Mouse (Mus musculus): ENCODE results near the gene Hivep3. TPM values are rescaled to one million over a fixed set of nuclear protein-coding genes. Genes with fewer than 3 reads are reported as not detected.

Hivep3 gene
- polyA plus RNA-seq, 2 experiments = 3.8 to 5.1 TPM

DNA sequence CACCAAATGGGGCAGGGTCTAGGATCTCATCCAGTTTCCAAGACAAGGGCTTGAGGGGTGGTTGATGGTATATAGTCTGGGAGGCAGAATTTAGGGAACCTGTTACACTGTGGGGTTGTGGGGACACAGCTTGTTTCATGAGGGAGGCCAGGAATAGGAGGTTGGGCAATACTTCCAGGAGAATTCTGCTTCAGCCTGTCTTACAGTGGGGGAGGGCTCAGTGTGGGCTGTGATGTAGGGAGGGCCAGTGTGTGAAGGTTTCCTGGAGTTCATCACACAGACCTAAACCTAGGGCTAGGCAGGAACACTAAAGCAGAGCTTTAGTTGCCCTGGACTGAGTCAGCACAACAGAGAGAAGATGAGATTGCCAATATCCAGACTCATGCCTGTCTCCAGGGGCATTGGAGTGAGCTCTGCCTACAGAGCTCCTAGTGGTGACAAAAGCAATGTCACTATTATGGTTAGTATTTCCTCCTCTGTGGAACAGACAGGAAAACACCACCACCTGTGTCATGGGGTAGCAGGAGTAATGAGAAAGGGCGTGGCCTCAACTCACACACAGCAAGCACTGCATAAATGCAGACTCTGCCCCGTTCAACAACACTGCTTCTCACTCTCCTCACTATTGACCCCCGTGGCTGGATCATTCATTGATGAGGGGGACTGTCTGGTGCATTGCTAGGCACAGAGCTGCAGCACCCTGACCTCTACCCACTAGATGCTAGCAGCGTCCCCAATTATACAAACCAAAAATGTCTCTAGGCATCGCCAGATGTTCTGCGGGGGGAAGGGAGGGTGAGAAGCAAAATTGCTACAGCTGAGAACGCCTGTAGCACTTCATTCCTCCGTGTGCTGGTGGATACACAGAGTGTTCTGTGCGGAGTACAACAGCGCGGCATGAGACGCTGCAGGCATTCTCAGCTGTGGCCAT lies 213.9 kb downstream of the Hivep3 start:
- H3K27ac ChIP-seq (replicated peaks; ENCODE audit: low read depth, low read length) = no peak overlapping the region
- no peaks in the 10 kb centered on the region for H3K9me3 ChIP-seq (ENCODE audit: control insufficient read depth, low read length)
- H3K4me1 ChIP-seq (ENCODE audit: control insufficient read depth, insufficient read depth, low read length) = no peaks in the 10 kb centered on the region
- TF ChIP-seq POLR2A (IDR thresholded peaks at IDR 0.05; ENCODE audit: borderline replicate concordance, extremely low read depth, insufficient read depth, insufficient read length) = no peak
- H3K4me3 ChIP-seq (replicated peaks; ENCODE audit: low read length) = no peak overlapping the region
- no peak overlapping the region for H3K9ac ChIP-seq (ENCODE audit: low read depth, low read length, severe bottlenecking)
- no peak for DNase-seq (ENCODE audit: low spot score)
- ATAC-seq (ENCODE audit: low FRiP score, low read depth) = no peak
- no peak overlapping the region for H3K4me2 ChIP-seq (replicated peaks; ENCODE audit: low read depth, low read length, severe bottlenecking)
- 50% methylated on average over 12 of the region's 12 CpGs for WGBS
- H3K27me3 ChIP-seq (ENCODE audit: control insufficient read depth, insufficient read depth, low read length) = no peaks in the 10 kb centered on the region
- H3K36me3 ChIP-seq (ENCODE audit: control insufficient read depth, insufficient read depth, low read length) = no peaks in the 10 kb centered on the region

DNA sequence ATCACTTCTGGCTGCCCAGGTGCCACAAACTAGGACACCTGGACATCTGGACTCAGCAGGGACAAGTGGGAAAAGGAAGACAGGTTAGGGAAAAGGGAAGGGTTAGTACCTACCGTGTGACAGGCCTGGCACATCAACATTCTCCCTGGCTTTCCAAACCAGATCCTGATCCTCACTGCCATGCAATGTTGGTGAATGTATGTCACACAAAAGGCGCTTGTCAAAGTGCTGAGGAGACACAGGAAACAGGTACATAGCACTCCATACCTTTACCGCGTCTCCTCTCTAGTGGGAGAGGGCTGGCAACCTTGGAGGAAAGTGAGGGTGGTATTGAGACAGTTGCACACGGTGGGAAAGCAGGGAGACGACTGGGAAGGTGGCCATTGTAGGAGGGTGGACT lies 214.8 kb downstream of the Hivep3 start:
- Histone ChIP-seq H3K27me3 (ENCODE audit: control insufficient read depth, insufficient read depth, low read length) (no peaks in the 10 kb centered on the region), H3K4me2 (replicated peaks; ENCODE audit: low read depth, low read length, severe bottlenecking) (no peak overlapping the region), H3K9me3 (ENCODE audit: control insufficient read depth, low read length) (no peaks in the 10 kb centered on the region), H3K4me1 (ENCODE audit: control insufficient read depth, insufficient read depth, low read length) (no peaks in the 10 kb centered on the region), H3K9ac (ENCODE audit: low read depth, low read length, severe bottlenecking) (no peak overlapping the region), H3K4me3 (replicated peaks; ENCODE audit: low read length) (no peak overlapping the region), H3K27ac (replicated peaks; ENCODE audit: low read depth, low read length) (no peak overlapping the region), H3K36me3 (ENCODE audit: control insufficient read depth, insufficient read depth, low read length) (no peaks in the 10 kb centered on the region)
- no peak for ATAC-seq (ENCODE audit: low FRiP score, low read depth)
- no peak for DNase-seq (ENCODE audit: low spot score)
- TF ChIP-seq POLR2A (IDR thresholded peaks at IDR 0.05; ENCODE audit: borderline replicate concordance, extremely low read depth, insufficient read depth, insufficient read length) = no peak
- WGBS = 76% methylated on average over 6 of the region's 6 CpGs

DNA sequence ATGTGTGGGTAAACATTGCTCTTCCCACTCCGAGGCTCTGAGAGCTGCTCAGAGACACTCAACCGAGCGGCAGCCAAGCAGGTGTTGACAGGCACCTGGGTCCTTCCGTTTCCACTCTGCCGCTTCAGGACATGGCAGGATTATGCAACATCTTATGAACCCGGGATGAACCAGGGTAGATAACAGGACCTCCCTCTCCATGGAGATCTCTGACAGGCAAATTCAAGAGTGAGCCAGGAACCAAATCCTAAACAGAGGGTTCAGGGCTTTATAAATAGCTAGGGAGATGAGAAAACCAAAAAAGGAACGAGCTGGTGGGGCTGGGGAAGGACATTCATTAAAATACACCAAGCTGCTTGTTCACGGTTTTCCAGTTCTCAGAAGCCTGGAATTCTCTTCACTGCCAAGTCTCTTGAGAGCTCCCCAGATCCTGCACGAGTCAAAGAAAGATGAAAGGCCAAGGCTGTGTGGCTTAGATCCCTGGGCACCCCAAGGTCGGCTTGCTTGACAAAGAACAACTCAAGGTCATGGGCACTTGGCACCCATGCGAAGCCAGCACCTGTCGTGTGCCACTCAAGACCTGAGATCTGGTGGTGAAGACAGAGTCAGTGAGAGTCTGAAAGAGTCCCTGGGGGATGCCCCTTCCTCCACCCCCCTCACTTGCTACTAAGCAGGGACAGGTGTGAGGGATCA lies 215.5 kb downstream of the Hivep3 start:
- Histone ChIP-seq H3K9me3 (ENCODE audit: control insufficient read depth, low read length) (no peaks in the 10 kb centered on the region), H3K27ac (replicated peaks; ENCODE audit: low read depth, low read length) (no peak overlapping the region), H3K4me3 (replicated peaks; ENCODE audit: low read length) (no peak overlapping the region), H3K4me2 (replicated peaks; ENCODE audit: low read depth, low read length, severe bottlenecking) (no peak overlapping the region), H3K36me3 (ENCODE audit: control insufficient read depth, insufficient read depth, low read length) (no peaks in the 10 kb centered on the region), H3K27me3 (ENCODE audit: control insufficient read depth, insufficient read depth, low read length) (no peaks in the 10 kb centered on the region), H3K9ac (ENCODE audit: low read depth, low read length, severe bottlenecking) (no peak overlapping the region), H3K4me1 (ENCODE audit: control insufficient read depth, insufficient read depth, low read length) (no peaks in the 10 kb centered on the region)
- WGBS = 65% methylated on average over 12 of the region's 12 CpGs
- TF ChIP-seq POLR2A (IDR thresholded peaks at IDR 0.05; ENCODE audit: borderline replicate concordance, extremely low read depth, insufficient read depth, insufficient read length) = no peak
- ATAC-seq (ENCODE audit: low FRiP score, low read depth) = no peak
- DNase-seq (ENCODE audit: low spot score) = no peak

GRCm38 (mm10) chr4:119950181-119950580 lies 216.6 kb downstream of the Hivep3 start:
- Histone ChIP-seq H3K4me3 (replicated peaks; ENCODE audit: low read length) (no peak overlapping the region), H3K4me2 (replicated peaks; ENCODE audit: low read depth, low read length, severe bottlenecking) (no peak overlapping the region), H3K9me3 (ENCODE audit: control insufficient read depth, low read length) (no peaks in the 10 kb centered on the region), H3K36me3 (ENCODE audit: control insufficient read depth, insufficient read depth, low read length) (no peaks in the 10 kb centered on the region), H3K27me3 (ENCODE audit: control insufficient read depth, insufficient read depth, low read length) (no peaks in the 10 kb centered on the region), H3K4me1 (ENCODE audit: control insufficient read depth, insufficient read depth, low read length) (no peaks in the 10 kb centered on the region), H3K27ac (replicated peaks; ENCODE audit: low read depth, low read length) (no peak overlapping the region), H3K9ac (ENCODE audit: low read depth, low read length, severe bottlenecking) (no peak overlapping the region)
- 78% methylated on average over 5 of the region's 5 CpGs for WGBS
- no peak for ATAC-seq (ENCODE audit: low FRiP score, low read depth)
- no peak for DNase-seq (ENCODE audit: low spot score)
- no peak for TF ChIP-seq POLR2A (IDR thresholded peaks at IDR 0.05; ENCODE audit: borderline replicate concordance, extremely low read depth, insufficient read depth, insufficient read length)

- no peaks in the 10 kb centered on the region for H3K27me3 ChIP-seq (ENCODE audit: control insufficient read depth, insufficient read depth, low read length)
- no peak overlapping the region for H3K9ac ChIP-seq (ENCODE audit: low read depth, low read length, severe bottlenecking)
- H3K27ac ChIP-seq (replicated peaks; ENCODE audit: low read depth, low read length) = no peak overlapping the region
- 93% methylated on average over 1 of the region's 1 CpGs for WGBS
- H3K9me3 ChIP-seq (ENCODE audit: control insufficient read depth, low read length) = no peaks in the 10 kb centered on the region
- H3K4me1 ChIP-seq (ENCODE audit: control insufficient read depth, insufficient read depth, low read length) = no peaks in the 10 kb centered on the region
- H3K4me3 ChIP-seq (replicated peaks; ENCODE audit: low read length) = no peak overlapping the region
- H3K4me2 ChIP-seq (replicated peaks; ENCODE audit: low read depth, low read length, severe bottlenecking) = no peak overlapping the region
- no peak for TF ChIP-seq POLR2A (IDR thresholded peaks at IDR 0.05; ENCODE audit: borderline replicate concordance, extremely low read depth, insufficient read depth, insufficient read length)
- H3K36me3 ChIP-seq (ENCODE audit: control insufficient read depth, insufficient read depth, low read length) = no peaks in the 10 kb centered on the region
- ATAC-seq (ENCODE audit: low FRiP score, low read depth) (no peak), DNase-seq (ENCODE audit: low spot score) (no peak)
Measured at GRCm38 (mm10) chr4:119951081-119951480, 217.5 kb downstream of the Hivep3 start.
